Mouse (Mus musculus): ENCODE measurements around the gene Gm29609.
"Not testable (repeated sequence)": the region's sequence is repeated elsewhere in the genome, so short reads cannot be mapped to it uniquely, and the experiment has no call there.

The Gm29609 gene

DNA sequence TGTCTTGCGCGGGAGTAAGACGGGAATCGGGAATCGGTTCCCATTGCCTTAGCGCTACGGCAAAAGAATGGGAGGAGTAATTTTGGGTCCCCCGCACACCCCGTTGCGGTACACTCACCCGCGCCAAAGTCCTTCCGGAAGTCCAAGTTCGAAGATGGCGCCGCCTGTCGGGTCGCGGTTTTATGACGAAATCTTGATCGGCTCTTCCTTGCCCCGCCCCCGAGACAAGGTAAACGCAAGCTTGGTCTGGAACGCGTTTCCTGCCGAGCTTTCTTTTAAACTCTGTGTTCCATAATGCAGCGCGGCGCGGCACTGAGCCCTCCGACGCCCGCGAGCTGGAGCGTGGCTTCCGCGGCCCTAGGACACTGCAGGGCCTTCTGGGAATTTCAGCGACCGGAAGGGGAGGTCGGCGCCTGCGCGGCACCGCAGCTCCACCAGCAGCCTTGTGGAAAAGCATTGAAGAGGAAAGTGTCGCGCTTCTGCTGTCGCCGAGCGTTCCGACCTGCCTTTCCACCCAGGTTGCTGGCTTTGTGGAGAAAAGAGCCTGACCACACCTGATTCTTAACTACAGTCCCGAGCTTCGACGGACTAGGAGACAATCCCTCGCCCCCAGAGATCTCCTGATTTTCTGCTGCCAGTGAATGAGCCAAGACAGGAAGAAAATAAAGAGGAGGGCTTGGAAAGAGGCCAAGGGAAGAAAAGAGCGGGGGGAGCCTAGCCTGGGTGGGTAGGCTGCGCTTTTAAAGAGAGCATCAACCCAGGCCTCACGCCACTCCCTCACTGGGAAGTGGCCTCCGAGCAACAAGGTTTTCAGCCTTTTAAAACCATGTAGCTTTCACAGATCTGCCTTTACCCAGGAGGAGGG is at the start of gene Gm29609, which contains the start of gene Gtf3c2:
TSS of gene Gm29609 (minus strand) at position 146 of the 865 bp plus-strand sequence.
TSS of gene Gtf3c2 (minus strand) at position 379 of the 865 bp plus-strand sequence.
- peak; percentile 89 to 95 for DNase-seq

DNA sequence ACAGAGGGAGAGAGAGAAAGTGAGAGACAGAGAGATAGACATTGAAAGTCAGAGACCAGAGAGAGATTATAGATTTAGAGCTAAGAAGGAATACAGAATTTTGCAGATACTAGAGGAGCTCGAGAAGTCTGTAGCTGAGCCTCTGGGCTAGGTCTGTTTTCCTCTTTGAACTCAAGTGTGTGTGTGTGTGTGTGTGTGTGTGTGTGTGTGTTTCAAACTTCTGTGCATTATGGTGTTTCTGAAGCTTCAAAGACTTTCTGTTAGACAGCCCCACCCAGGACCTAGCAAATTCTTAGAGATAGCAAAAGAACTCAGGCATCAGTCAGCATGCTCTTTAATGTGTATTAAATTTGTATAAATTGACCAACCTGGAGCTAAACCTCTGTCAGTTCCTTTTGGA is 46.9 kb upstream of the Gm29609 start:
- no peak for DNase-seq

DNA sequence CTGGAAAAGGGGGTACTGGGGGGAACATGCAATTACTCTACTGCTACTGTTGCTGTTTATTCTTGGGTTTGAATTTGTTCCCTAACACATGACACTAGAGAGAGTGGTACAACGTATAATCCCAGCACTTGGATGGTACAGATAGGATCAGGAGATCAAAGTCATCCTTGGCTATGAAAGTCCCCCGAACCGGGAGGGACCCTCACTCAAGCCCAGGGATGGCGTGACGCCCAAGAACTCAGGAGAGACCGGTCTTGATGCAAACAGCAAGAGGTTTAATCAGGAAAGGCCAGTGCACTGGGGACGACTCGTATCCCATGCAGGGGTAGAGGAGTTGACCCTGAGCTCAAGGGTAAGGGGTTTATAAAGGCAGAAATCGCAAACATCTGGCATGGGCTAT is 43.0 kb upstream of the Gm29609 start:
- no peak for DNase-seq

DNA sequence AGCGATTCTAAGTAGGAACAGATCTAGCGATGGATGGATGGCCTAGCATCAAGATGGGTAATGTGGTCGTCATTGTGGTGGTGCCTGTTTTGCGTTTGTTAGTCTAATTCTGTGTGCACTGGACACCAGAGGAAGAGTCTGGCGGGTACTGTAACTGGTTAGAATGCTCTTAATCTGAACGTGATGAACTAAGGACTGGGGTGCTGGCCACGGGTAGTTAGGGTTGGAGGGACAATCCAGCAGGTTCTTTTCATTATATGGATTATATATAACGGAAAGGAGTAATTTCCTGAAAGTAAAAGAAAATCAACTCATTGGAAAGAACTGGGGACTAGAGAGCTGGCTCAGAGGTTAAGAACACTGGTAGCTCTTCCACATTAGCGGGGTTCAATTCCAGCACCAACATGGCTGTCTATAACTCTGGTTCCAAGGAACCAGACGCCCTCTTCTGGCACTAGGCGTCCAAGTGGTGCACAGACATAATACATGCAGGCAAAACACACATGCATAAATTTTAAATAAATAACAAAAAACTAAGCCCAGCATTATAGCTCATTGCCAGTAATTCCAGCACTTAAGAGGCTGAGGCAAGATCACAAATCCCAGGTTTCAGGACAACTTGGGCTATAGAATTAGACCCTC is 41.7 kb upstream of the Gm29609 start:
- DNase-seq, result peak in 1 of 2 experiments; percentile 38

DNA sequence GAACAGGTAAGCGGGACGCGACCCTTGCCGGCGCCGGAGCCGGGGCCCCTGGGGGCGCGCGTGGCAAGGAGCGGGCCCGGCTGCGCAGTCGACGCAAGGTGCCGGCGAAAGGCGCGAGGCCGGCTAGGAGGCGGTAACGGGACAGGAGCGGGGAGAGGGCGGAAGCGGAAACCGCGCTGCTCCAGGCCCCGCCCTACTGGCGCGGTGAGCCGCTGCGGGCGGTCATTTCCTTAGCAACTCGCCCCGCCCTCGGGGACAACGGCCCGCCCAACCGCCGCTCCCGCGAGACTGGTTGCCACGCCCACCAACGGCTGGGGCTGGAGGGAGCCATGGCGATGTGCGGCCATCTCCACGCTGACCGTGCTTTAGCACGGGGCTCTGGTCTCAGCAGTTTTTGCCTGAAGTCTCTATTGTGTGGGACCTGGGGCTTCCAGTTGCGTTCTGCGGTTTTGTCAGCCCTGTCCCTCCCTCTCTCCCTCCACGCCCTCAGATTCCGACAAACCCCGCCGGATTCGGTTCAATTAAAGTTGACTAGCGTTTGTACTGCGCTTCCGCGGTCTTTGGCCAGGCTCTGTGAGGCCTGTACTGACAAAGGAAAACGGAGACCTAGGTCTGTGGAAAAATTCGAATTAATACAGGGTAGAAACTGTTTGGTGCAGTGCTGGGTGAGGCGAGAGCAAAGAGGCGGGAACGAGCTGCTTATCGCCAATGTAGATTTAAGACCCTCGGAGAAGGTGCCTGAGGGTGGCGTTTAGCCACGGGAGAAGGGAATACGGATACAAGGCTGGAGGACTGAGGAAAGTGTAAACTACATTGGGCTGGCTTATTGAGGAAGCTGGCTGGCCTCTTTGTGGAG is 41.0 kb upstream of the Gm29609 start, which contains the start of gene Ppm1g:
TSS of gene Ppm1g (minus strand) at position 240 of the 856 bp plus-strand sequence.
- peak; percentile 92 to 93 for DNase-seq

DNA sequence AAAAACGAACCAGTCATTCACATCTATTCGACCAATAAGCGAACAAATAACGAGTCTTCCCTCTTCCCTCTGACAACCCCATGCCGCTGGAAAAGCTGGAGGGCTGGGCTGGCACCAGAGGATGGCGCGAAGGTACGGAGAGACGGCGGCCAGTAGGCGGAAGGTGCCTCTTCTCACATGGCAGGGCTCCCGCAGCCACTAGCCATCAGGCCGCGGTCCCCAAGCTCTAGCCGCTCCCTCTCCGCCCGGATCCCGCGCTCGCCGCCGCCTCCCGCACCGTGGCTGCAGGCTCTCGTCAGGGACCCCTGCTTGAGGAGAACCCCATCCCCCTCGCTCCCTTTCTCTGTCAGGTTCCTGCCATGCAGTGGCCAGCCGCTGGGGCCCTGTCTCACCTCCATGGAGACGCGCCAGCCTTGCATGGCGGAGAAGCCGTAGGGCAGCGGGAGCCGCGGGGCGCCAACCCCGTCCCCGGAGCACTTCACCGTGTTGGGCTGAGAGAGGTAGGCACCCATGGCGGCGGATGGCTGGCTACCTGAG is 40.3 kb upstream of the Gm29609 start:
- DNase-seq, result no peak

DNA sequence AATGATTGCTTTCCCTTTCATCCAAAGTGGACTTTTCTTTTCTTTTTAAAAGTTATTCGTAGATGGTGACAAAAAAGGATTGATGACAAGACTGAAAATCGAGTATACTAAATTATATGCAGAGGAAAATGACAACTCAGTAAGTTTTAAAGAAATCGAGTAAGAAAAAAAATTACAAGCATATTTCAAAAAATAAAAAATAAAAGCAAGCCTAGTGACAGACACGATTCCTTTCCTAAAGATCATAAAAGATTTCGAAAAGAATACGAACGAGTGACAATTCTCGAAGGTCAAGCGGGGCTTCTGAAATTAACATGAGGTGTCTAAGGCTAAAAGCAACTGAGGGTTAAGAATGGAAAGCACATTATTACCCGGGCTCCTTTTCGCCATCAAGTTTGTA is 39.8 kb upstream of the Gm29609 start:
- DNase-seq, result no peak

DNA sequence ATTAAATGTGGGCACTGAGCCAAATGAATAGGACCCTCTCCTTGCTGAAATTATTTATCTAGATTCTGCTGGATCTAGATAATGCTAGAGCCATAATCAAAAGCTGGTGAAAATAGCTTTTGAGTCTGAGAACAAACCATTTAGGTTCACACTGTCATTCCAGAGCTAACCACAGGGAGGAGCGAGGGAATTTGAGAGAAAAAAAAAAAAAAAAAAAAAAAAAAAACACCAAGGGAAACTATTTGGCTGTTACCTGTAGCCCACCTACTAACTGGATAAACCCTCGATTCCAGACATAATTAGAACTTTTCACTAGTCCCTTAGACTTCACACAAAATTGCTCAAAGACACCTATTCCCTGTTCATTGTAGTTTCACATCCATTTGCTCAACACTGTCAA is 39.4 kb upstream of the Gm29609 start:
- DNase-seq, result no peak

DNA sequence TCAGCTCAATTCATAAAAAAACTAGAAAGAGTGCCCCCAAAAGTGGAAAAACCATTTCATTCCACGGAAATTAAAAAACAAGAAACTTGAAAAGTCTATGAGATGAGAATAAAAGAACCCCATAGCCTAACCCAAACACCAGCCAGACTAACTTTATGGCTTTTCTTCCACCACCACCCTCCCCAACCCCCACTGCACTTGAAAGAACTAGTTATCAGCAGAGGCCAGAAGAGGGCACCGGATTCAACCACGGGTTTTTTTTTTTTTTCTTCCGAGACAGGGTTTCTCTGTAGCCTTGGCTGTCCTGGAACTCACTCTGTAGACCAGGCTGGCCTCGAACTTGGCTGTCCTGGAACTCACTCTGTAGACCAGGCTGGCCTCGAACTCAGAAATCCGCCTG is 38.6 kb upstream of the Gm29609 start:
- DNase-seq, result no peak

DNA sequence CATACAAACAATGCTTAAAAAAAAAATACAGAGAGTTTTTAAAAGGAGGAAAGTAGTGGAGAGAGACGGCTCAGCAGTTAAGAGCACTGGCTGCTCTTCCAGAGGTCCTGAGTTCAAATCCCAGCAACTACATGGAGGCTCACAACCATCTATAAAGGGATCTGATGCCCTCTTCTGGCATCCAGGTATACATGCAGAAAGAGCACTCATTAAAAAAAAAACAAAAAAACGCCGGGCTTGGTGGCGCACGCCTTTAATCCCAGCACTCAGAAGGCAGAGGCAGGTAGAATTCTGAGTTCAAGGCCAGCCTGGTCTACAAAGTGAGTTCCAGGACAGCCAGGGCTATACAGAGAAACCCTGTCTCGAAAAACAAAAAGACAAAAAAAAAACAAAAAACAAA is 36.8 kb upstream of the Gm29609 start:
- DNase-seq, result not testable (repeated sequence)

DNA sequence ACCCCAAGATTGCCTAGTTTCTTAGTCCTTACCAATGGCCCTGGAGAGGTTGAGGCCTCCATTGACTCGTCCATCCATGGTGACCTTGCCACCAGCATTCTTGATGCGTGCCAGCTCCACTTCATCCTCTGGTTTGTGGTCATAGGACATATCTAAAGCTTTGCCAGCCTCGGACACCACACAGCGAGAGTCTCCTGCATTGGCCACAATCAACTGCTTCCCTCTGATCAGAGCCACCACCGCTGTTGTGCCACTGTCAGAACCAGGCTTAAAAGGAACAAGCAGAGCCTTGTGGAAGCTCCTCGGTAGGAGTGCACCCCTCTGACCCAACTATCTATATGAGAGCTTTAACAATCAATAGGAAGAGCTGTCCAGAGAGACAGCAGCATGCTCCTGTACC is 24.7 kb upstream of the Gm29609 start:
- DNase-seq, result no peak

DNA sequence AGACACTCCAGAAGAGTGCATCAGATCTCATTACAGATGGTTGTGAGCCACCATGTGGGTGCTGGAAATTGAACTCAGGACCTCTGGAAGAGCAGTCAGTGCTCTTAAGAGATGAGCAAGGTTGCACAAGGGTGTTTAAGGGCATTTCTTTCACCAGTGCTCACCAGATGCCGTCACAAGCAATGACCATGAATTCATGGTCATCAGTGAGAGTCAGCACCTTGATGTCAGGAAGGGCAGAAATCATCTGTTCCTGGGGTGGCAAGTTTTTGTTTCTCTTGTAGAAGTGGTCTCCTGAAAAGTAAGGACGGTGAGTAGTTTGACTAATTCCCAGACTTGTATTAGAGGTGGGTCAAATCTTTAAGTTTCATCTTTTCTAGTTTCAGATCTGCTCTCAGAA is 24.2 kb upstream of the Gm29609 start:
- no peak for DNase-seq

DNA sequence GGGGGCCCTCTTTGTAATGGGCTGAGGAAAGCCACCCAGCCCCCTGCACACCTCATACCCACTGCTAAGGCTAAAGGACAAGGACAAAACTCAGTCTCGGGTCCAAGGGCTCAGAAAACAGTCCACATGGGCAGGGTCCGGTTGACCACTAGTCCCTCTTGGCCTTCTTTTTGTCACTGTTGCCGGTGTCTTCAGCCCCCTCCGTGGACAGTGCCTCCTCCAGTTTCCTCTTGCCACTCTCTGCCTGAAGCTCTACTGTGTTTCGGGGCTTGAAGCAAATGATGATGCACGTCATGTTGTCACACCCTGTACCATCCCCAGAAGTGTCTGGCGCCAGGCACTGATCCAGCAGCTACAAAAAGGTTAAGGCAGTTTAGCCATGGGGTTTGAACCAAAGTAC is 23.2 kb upstream of the Gm29609 start:
- no peak for DNase-seq

DNA sequence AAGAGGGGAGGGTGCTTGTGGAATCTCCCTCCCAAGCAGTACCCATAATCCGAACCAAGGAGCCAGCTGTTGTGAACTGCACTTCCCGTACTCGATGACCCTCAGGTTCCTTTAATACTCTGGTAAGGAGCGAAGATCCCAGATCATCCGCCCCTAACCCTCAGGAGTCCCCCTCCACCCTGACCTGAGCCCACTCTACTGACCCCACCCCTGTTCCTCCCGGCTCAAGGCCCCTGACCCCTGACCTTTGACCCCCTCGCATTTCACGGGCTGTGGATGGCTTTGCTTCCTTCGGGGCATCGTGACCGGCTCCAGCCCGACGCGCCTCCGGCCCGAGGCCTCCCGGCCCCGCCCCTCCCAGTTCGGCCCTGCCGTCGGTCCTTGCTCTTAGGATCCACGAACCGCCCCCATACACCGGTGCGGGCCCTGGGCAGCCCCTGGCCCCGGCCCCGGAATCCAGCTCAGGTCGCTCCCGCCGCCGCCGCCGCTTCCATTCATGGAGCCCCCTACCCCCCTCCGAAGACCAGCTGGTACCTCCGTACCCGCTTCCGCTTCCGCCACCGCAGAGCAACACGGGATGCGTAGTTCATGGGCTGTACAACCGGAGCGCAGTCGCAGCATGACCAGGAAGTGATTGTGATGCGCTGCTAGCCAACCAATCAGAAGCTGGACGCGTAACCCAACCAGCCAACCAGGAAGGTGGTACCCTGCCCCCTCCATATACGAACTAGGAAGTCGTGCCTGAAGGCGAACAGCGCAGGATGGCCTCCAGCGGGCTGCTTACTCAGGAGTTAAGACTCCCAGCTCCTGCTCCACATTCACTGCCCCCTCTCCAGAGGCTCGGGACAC is 22.3 kb upstream of the Gm29609 start, which contains the start of gene Zfp513:
TSS of gene Zfp513 (minus strand) at position 562 of the 849 bp plus-strand sequence.
- peak; percentile 95 to 97 for DNase-seq

DNA sequence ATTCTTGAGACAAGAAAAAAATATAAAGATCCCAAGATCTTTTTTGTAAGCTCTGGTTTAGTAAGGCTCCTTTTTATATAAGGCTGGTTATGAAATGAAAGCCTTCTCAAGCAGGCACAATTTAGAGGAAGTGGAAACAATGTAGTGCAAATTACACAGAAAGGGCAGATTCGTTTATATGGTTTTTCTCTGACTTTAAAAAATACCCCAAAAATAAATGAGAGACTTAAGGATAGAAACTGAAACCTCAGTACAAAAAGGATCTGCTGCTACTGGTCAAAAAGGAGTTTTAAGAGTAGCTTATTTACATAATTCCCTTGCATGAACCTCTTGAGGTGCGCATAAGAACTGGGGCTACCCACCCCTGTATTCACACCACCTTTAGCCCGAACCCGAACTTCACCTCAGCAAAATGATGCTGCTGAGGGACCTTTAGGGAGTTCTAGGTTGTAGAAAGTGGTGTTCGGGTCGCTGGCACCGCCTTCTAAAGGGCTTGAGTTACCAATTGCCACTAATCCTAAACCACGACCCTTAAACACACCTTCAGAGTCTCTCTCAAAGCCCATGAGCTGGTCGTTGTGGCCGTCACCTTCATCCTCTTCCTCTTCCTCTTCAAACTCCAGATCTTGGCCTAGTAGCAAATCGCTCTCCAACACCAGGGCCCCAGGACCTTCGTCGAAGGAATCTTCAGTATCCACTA is 21.5 kb upstream of the Gm29609 start:
- no peak for DNase-seq

DNA sequence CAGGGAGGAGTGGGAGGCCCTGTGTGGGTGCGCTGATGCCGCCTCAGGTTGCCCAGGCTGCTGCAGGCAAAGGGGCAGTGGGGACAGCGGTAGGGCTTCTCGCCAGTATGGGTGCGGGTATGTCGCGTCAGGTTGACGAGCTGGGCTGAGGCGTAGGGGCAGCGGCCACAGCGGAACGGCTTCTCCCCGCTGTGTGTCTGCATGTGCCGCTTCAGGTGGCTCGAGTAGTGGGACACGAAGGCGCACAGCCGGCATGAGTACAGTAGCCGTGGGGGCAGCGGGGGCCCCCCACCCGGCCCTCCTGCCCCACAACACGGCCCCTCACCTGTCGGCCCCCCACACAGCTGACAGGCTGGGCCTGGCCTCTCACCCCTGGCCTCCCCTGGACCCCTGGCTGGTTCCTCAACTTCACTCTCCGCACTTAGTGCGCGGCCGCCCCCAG is 20.6 kb upstream of the Gm29609 start:
- no peak for DNase-seq

DNA sequence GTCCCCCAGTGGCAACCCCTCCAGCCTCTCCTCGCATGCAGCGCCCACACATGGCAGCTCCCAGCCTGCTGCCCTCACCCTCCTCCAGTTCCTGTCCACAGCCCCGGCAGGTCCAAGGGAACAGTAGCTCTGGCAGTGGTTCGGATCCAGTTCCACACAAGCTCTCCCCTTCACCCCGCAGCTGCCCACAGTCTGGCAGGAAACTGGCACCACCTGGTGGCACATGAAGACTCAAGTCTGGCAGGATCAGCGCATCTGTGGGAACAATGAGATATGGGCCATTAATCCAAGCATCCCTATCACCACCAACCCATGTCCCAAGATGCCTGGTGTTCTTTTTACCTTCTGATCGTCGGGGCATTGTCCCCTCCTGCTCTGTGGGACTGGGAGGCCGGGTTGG is 20.2 kb upstream of the Gm29609 start:
- DNase-seq, result no peak

DNA sequence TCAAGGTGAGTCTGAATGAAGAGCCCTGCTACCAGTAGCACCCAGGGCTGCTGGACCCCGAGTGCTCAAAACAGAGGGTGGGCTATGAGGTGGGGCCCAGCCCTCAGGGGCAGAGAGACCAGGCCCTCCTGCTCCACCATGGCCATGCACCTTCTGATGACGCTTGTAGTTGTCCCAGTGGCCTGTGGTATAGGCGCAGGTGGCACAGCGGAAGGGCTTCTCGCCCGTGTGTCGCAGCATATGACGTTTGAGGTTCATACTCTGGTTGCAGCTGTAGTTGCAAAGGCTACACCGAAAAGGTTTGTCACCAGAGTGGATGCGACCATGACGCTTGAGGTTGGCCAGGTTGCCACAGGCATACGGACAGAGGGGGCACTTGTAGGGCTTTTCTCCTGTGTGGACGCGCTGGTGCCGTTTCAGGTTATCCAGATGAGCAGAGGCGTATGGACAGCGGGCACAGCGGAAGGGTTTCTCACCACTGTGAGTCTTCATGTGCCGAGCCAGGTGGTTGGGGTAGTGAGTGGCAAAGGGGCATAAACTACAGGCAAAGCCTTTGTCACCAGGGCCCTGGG is 19.7 kb upstream of the Gm29609 start:
- DNase-seq, result no peak

DNA sequence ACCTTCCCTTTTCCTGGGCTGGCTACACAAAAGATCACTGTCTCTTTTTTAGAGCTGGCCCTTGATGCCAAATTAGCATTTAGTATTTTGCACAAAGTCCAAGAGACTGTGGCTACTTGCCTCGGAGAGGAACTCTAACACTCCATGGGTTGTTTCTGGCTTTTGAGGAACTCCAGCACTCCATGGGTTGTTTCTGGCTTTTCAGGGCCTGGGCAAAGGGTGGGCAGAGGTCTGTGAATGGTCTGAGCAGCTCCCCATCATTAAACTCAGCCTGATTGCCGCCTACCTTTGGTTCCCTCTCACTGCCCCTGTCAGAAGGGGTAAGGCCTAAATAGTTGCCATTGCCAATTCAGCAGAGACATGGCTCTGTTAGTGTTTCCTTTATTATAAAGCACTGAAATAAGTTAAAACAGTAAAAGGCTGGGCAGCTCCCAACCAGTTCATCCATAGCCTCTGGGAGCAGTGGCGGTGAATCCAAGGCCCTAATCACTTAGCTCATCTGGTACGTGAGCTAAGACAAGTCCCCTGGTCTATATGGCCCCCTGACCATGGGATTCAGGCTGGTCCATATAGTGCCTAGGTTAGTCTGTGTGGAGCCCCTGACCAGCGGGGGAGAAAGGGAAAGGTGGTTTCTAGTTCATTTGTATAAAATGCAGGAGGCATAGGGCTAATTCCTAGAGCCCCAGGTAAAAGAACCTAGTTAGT is 19.1 kb upstream of the Gm29609 start:
- no peak for DNase-seq

DNA sequence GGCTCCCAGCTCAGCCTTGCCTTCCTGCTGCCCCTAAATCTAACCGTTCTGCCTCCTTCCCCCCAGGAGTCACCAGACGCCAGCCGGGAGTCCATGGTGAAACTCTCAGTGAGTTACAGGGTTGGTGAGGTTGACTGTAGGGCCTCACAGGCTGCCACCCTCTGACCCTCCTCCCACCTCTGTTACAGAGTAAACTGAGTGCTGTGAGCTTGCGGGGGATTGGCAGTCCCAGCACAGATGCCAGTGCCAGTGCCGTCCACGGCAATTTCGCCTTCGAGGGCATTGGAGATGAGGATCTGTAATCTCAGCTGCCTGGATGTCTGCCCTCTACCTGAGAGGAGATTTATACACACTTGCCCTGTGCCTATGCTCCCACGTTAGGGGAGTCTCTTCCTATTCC is 18.5 kb upstream of the Gm29609 start:
- no peak for DNase-seq
